Mouse (Mus musculus) mature B cell (primary cell): Measurements from ENCODE around the gene Zbtb6.

Experiments
- in situ Hi-C: fragments of 300-500 bp; cut with MboI; formaldehyde crosslinking; loops from 2 replicates; pipeline ENCODE4 v1.14.3; 2019

The Zbtb6 gene

GRCm38 (mm10) chr2:37442611-37443591, at the start of gene Zbtb6, which contains the start of the genes Zbtb26 and Rabgap1:
Gene Zbtb6, minus strand, starts transcription at chr2:37443171.
Gene Zbtb26, minus strand, starts transcription at chr2:37443135.
Gene Rabgap1, plus strand, starts transcription at chr2:37443279.
- in situ Hi-C loops = no loop called here

DNA sequence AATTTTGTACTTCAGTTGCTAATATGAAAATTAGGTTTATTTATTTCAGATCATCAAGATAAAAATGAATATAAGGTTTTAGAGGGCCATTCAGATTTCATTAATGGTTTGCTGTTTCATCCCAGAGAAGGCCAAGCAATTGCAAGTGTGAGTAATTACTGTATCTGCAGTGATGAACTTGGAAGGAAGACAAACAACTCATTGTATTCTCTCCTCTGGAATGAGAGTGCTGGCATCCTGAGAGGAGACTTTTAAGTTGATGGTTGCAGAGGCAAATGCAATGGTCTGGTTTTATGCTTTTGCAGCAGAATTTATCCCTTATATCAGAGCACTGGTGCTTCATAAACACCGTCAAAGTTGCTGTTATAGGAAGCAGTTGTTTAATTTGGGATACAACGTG, 46.0 kb upstream of the Zbtb6 start:
- in situ Hi-C loops = loop anchor here (25.0 kb wide), 1 partner anchor 102 kb away; no protein-coding TSS in a partner anchor

DNA sequence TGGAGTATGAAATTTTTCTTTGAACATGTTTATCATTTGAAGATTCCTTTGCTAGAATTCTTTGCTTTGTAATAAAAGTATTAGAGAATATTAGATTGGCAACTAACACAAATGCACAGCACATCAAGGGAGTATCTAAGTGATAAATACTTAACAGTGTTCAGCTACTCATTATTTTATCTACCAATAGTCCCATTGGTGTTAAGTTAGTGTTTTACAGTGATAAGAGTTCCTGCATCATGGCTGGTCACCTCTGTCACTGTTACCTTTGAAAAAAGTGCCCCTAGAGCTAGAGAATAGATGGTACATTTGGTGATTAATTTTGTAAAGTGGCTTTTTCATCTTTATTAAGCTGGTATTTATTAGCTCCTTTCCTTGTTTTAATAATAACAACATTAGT, 43.4 kb upstream of the Zbtb6 start:
- in situ Hi-C loops = loop anchor here (25.0 kb wide), 1 partner anchor 99 kb away; no protein-coding TSS in a partner anchor

- in situ Hi-C loops = loop anchor here (25.0 kb wide), 1 partner anchor 98 kb away; no protein-coding TSS in a partner anchor
Measured at GRCm38 (mm10) chr2:37485370-37485769, 42.4 kb upstream of the Zbtb6 start.

DNA sequence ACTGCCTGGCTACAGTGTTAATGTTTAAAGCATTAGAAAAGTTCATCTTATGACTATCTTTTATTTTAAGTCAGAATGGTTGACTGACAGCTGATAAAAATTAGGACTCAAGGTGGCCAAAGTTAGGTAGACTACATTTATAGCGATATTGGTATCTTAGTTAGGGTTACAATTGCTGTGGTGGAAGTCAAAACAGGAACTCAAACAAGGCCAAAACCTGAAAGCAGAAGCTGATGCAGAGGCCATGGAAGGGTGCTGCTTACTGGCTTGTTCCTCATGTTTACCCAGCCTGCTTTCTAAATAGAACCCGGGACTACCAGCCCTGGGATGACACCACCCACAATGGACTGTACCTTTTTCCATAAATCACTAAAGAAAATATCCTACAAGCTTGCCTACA, 41.2 kb upstream of the Zbtb6 start:
- in situ Hi-C loops = loop anchor here (25.0 kb wide), 1 partner anchor 97 kb away; no protein-coding TSS in a partner anchor

- in situ Hi-C loops = loop anchor here (25.0 kb wide), 1 partner anchor 93 kb away; no protein-coding TSS in a partner anchor
Measured at GRCm38 (mm10) chr2:37480039-37480438, 37.1 kb upstream of the Zbtb6 start.

DNA sequence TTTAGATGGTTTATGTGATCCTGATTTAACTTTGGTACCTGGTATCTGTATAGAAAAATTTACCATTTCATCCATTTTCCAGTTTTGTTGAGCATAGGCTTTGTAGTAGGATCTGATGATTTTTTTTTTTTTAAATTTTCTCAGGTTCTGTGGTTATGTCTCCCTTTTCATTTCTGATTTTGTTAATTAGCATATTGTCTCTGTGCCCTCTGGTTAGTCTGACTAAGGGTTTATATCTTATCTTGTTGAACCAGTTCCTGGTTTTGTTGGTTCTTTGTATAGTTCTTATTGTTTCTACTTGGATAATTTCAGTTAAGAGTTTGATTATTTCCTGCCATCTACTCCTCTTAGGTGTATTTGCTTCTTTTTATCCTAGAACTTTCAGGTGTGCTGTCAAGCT, 36.6 kb upstream of the Zbtb6 start:
- in situ Hi-C loops = loop anchor here (25.0 kb wide), 1 partner anchor 92 kb away; no protein-coding TSS in a partner anchor

GRCm38 (mm10) chr2:37466266-37466665, 23.3 kb upstream of the Zbtb6 start:
- in situ Hi-C loops = no loop called here

DNA sequence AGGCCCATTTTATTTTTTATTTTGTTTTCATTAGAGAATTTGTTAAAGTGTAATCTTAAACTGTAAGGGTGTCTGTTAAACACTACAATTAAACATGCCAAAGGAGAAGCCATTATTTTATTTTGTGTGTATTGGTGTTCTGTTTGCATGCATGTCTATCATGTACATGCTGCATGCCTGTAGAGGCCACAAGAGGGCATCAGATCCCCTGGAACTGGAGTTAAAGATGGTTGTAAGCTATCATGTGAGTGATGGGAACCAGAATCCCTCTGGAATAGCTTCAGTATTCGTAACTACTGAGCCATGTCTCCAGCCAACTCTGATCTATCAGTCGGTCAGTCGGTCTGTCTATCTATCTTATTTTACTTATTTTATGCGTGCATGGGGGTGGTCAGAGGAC, 17.7 kb upstream of the Zbtb6 start:
- in situ Hi-C loops = no loop called here

DNA sequence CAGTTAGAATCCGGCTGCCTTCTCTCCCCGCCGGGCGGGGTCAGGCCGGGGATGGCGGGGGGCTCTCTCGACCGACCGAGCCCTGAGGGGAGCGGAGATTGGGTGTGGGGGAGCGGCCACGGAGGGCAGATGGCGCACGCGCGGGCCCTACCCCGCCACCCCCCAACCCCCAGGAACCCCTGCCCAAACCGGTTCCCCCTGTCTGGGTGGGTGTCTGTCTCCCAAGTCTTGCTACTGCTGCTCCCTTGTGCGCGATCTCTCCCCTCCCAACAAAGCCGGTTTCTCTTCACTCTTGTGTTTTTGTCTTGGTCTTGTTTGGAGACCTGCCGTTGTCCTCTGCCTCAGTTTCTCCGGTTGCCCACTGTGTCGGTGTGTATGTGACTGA, 9.4 kb upstream of the Zbtb6 start:
- in situ Hi-C loops = no loop called here

- in situ Hi-C loops = no loop called here
Measured at GRCm38 (mm10) chr2:37451667-37452375, 8.8 kb upstream of the Zbtb6 start.

- in situ Hi-C loops = no loop called here
Measured at GRCm38 (mm10) chr2:37431609-37432008, 11.4 kb downstream of the Zbtb6 start.

DNA sequence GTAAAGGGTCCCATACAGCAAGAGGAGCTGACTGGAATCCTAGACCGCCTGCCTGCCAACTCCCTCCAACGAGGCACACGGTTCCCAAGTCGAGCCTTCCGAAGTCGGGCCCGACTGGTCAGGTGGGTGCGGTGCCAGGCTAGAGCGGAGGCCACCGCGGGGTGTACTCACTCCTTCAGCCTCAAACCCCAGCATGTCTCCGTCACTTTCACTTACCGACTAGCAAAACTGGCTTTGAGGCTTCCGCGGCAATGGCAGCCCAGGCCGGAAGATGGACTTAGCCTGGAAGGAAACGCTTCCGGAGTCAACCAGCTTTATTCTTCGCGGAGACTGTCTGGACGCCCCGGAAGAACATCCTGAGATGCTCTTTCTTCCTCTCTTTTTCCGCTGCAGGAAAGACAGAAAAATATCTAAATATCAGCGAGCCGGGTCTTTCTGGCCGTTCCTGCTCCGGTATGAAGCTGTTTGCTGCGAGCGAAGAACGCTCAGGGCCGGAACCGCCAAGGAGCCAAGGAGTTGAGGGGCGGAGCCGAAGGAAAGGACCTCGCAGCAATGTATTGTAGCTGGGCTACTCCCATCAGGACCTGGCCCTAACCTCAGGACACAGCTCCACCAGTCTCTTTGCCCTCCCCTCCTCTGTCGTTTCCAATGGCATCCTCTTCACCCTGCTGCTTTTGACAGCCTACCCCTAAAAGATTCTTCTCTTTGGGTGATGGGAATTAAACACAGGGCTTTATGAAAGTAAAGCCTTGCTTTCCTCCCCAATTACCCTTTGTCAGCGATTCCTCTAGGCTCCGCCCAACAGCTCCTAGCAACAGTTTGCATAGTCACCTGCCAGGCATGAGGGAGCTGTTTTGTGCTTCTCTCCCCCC, 12.1 kb downstream of the Zbtb6 start:
- in situ Hi-C loops = no loop called here

GRCm38 (mm10) chr2:37423671-37424070, 19.3 kb downstream of the Zbtb6 start:
- in situ Hi-C loops = no loop called here

DNA sequence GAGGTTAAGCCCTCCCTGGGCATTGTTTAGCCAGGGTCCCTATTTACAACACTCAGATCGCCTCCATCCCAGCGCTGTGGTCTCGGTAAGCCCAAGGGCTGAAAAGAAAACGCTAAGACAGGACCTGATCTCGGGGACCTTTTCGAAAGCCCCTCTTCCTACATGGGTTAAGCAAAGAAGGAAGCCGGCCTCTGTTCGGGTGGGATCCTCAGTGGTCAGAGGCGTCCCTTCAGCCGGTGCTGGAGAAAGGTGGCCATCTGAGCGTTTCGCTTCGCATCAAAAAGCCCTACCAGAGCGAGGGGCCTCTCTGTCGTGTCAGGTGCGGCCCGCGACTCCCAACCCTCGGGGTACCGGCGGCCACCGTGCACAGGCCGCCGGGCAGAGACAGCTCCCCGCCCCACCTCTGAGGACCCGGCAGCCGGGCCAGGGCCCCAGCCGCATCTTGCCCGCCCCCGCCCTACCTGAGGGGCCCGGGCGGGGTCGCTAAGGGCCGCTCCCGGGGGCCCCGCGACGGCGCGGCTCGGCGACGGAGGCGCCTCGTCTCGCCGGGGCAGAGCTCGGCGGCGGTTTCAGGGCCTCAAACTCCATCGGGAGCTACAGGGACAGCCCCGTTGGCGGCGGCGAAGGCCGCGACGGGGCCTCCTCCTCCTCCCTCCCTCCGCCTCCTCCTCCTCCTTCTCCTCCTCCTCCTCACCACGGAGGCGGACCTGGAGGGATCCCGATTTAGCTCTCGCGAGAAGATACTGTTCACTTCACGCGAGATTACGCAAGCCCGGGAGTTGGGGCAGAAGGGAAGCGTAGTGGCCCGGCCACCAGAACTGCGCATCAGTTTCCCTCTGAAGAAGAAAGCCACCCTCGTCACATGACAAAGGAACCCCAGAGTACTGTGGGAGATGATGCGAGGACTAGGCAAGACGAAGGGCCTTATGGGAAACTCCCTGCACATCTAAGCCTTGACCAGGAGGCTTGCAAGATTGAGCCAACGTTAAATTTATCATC, 20.4 kb downstream of the Zbtb6 start, which contains the start of gene Rc3h2:
Gene Rc3h2, minus strand, starts transcription at position 598 of the 999 bp plus-strand sequence.
- in situ Hi-C loops = no loop called here

- in situ Hi-C loops = no loop called here
Measured at GRCm38 (mm10) chr2:37421903-37422302, 21.1 kb downstream of the Zbtb6 start.

DNA sequence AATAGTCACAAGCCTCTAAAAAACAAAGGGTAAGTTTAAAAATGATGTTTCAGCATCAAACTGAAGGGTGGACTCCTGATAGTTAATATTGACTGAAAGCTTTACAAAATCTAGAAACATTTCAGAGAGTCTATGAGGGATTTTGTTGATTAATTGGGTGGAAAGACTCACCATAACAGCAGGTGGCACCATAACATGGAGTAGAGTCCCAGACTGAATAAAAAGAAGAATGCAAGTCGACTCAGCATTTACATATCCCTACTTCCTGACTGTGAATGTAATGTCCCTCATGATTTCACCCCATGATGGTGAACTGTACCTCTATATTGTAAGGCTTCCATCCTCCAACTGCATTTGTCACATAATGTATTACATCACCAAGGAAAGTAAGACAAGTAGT, 47.4 kb downstream of the Zbtb6 start:
- in situ Hi-C loops = loop anchor here (25.0 kb wide), 1 partner anchor 92 kb away; no protein-coding TSS in a partner anchor

DNA sequence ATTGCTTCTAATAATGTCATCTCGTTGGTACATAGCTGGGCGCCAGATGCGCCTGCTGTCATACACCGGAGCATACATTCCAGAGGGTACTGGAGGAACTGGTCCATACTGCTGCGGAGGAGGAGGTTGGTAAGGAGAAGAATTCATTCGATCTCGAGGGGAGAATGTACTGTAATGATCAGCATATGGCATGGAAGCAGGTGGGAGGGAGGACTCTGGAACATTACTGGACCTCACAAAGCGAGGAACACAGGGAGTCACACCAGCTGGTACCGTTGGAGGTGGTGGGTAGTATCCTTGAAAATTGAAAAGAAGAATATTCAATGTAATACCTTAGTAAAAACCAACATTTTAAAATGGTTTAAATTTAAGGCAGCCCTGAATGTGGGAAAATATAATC, 60.0 kb downstream of the Zbtb6 start:
- in situ Hi-C loops = loop anchor here (25.0 kb wide), 1 partner anchor 104 kb away; no protein-coding TSS in a partner anchor

DNA sequence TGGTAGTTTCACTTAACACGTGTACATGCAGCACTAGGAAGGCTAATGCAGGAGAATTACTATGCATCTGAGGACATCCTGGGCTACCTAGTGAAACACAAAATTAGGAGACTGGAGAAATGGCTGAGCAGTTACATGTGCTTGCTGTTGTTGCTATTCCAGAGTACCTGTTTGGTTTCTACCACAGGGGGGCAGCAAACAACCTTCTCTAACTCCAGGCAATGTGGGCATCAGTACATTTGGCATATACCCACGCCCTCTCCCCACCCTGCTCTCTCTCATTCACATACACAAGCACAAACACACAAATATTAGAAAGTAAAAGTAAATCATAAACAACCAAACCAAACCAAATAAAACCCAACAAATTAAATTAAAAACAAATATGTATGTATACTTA, 62.8 kb downstream of the Zbtb6 start:
- in situ Hi-C loops = loop anchor here (25.0 kb wide), 1 partner anchor 107 kb away; no protein-coding TSS in a partner anchor

- in situ Hi-C loops = loop anchor here (25.0 kb wide), 1 partner anchor 111 kb away; no protein-coding TSS in a partner anchor
Measured at GRCm38 (mm10) chr2:37376018-37376417, 67.0 kb downstream of the Zbtb6 start.
